8 mouse cellular contexts compared by ENCODE assay signal in the genomic region with DNA sequence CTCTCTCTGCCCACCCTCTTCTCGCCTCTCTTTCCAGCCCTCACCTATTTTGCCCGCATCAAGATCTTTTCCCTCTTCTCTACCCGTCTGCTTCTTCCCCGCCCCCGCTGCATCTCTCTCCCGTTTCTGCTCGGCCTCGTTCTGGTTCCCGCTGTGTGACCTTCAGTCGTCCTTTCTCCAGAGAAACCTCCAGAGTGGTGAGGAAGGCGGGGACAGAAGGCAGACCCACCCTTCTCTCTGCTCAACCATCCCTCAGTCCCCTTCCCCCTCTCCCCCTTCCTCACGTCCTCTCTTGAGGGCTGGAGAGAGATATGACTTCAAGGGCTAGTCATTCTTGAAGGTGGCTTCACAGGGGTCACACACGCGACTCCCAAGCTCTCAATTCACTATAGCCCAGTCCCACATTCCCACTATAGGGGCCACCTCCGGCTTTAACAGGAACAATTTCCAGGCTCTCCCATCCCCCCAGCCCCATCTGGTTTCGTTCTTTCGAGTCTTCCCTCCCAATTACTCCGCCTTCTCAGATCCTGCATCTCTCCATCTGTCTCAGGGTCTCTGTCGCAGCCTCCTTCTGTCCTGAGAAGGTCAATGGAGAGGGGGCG. TPM values are rescaled to one million over a fixed set of nuclear protein-coding genes. Genes with fewer than 3 reads are reported as not detected.
DNase-seq lines count a peak whose midpoint lies in the region; ATAC-seq and TF ChIP-seq lines count a peak whose summit lies in the region.

No protein-coding gene starts in this region.

- H3K9me3 ChIP-seq in forebrain, embryonic 15.5 days = no peaks in the 10 kb centered on the region

- TF ChIP-seq CTCF in kidney, adult 2 months (conservative IDR thresholded peaks at IDR 0.05; ENCODE audit: insufficient read depth, insufficient read length, low read depth, low read length) = no peak

- peaks cover 58% of the 10 kb centered on the region for H3K4me1 ChIP-seq in forebrain, embryonic 15.5 days
- H3K4me1 ChIP-seq in kidney, adult 2 months (ENCODE audit: control insufficient read depth, insufficient read depth, low read length) = no peaks in the 10 kb centered on the region

- H3K27ac ChIP-seq in forebrain, embryonic 15.5 days (replicated peaks) = peak overlapping the region; percentile 92
- H3K27ac ChIP-seq in kidney, adult 2 months (ENCODE audit: insufficient read depth, low read depth, low read length) = no peak overlapping the region

- no peak; the same call in 1 of the 2 replicates for ATAC-seq in forebrain, embryonic 15.5 days (replicated peaks)
- no peak for ATAC-seq in megakaryocyte progenitor cell, adult 5-6 weeks (replicated peaks; ENCODE audit: poor library complexity)

- H3K36me3 ChIP-seq in forebrain, embryonic 15.5 days = peaks cover 13% of the 10 kb centered on the region
- no peaks in the 10 kb centered on the region for H3K36me3 ChIP-seq in kidney, adult 2 months (ENCODE audit: control insufficient read depth, insufficient read depth, low read length)

- 7% methylated on average over 20 of the region's 20 CpGs for WGBS in forebrain, embryonic 15.5 days
- 19% methylated on average over 20 of the region's 20 CpGs for WGBS in kidney, adult 2 months

- H3K27me3 ChIP-seq in forebrain, embryonic 15.5 days = peaks cover 6% of the 10 kb centered on the region; the same call in 1 of the 2 replicates
- peaks cover 2% of the 10 kb centered on the region; the same call in 1 of the 2 replicates for H3K27me3 ChIP-seq in kidney, adult 2 months (replicated peaks; ENCODE audit: control insufficient read depth, insufficient read depth, low read length)

- H3K4me2 ChIP-seq in forebrain, embryonic 15.5 days (replicated peaks) = peak overlapping the region; percentile 53

- H3K9ac ChIP-seq in forebrain, embryonic 15.5 days (replicated peaks) = peak overlapping the region; percentile 52

- DNase-seq in embryo, embryonic 11 days = peak; percentile 30
- no peak for DNase-seq in embryo, embryonic 10 days (ENCODE audit: low spot score)
- peak; percentile 52 to 76 for DNase-seq in left cerebral cortex, adult 8-10 months (ENCODE audit: low spot score in 2 of 2)
- DNase-seq in right cerebral cortex, adult 18-20 months = peak; percentile 87
- DNase-seq in kidney, adult 8-10 months = no peak
- no peak for DNase-seq in kidney, adult 2 months

- TF ChIP-seq POLR2A in kidney, adult 2 months (IDR thresholded peaks at IDR 0.05; ENCODE audit: low read depth, low read length) = no peak

- H3K4me3 ChIP-seq in forebrain, embryonic 15.5 days = peak overlapping the region; percentile 34
- no peak overlapping the region for H3K4me3 ChIP-seq in kidney, adult 2 months (ENCODE audit: insufficient read depth, low read depth, low read length)

RNA-seq across cellular contexts. Expression of gene Atp1a3, which starts 3.4 kb away (rescaled TPM):
- polyA plus RNA-seq in forebrain, embryonic 15.5 days (2015; fragmentation: Nextera tagmentation; extraction: Ambion mirVana) = 181 and 191 TPM in 2 replicates
- total RNA-seq in left cerebral cortex, adult 8-10 months (2022) = 1,000 to 10,000 TPM; 1,859 to 2,026 (median 1,901) TPM
- total RNA-seq in megakaryocyte progenitor cell, adult 5-6 weeks (2015) = 24.4 and 35.2 TPM in 2 replicates
- 18.4 and 28.5 TPM in 2 replicates for total RNA-seq in megakaryocyte progenitor cell, adult 5-6 weeks (2017)
- polyA plus RNA-seq in kidney, adult 2 months (2012; rRNA removed) = 1.4 and 1.8 TPM in 2 replicates

RNA-seq across cellular contexts. Expression of gene Rabac1, which starts 36.6 kb away (rescaled TPM):
- polyA plus RNA-seq in forebrain, embryonic 15.5 days (2015; fragmentation: Nextera tagmentation; extraction: Ambion mirVana) = 195 and 196 TPM in 2 replicates
- 100 to 1,000 TPM; 322 to 333 (median 326) TPM for total RNA-seq in left cerebral cortex, adult 8-10 months (2022)
- total RNA-seq in megakaryocyte progenitor cell, adult 5-6 weeks (2015) = 95.6 and 117 TPM in 2 replicates
- total RNA-seq in megakaryocyte progenitor cell, adult 5-6 weeks (2017) = 89.2 and 101 TPM in 2 replicates
- polyA plus RNA-seq in kidney, adult 2 months (2012; rRNA removed) = 549 and 618 TPM in 2 replicates

Comparison
In these comparisons a context has a peak if more than half of its experiments do, and no peak if none do; other contexts are left out.
1. DNase-seq: peak in embryo, embryonic 11 days (single experiment), left cerebral cortex, adult 8-10 months (2 of 2) and right cerebral cortex, adult 18-20 months (single experiment); none in embryo, embryonic 10 days (single experiment), kidney, adult 8-10 months (0 of 2) and kidney, adult 2 months (single experiment).
2. RNA of gene Atp1a3, which starts 3.4 kb away (total RNA-seq): 1,859 to 2,026 TPM in left cerebral cortex, adult 8-10 months; 18.4 to 35.2 TPM in megakaryocyte progenitor cell, adult 5-6 weeks; every median in the first group is over 10 times any median in the second.